Mouse (Mus musculus) lung, adult 2 months (tissue): Measurements from ENCODE around the gene Zfp771.

Experiments used
- CTCF ChIP-seq: fragments of 200-500 bp; IDR thresholded peaks from 2 replicates; pipeline ENCODE4 v1.5.1; 2011; ENCODE audit warnings: mild to moderate bottlenecking, low read length, control low read depth; ENCODE audit not compliant: insufficient read depth
- POLR2A ChIP-seq: fragments of 200-500 bp; IDR thresholded peaks from 2 replicates; pipeline ENCODE4 v1.6.1; 2011; ENCODE audit warnings: low read depth, mild to moderate bottlenecking, control low read depth, low read length, borderline replicate concordance; ENCODE audit errors: extremely low read depth

DNA sequence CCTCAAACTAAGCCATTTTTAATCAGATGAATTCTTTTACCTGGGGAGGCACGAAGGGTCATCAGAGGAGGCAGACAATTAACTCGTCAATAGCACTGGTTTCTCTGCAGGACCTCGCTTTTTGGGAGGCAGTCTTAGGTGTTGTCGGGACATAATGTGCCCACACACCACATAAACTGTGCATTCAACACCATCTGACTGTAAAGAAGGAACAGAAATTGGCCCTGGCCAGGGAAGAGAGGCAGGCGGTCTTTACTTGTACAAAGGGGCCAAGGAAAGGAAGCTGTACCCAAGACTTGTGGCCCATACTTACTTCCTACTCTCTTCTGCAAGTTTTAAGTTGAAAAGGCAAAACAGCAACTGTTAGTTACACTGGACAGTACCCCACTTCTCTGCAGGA is 12.4 kb downstream of the Zfp771 start:
- TF ChIP-seq CTCF (no peak), POLR2A (no peak)
